Mouse (Mus musculus): Measurements from ENCODE around the gene Slc25a21.

The Slc25a21 gene

GRCm38 (mm10) chr12:56674726-56675125 lies 522.5 kb downstream of the Slc25a21 start:
- H3K27me3 ChIP-seq (ENCODE audit: control insufficient read depth, insufficient read depth, low read length, poor library complexity, severe bottlenecking) = no peaks in the 10 kb centered on the region

GRCm38 (mm10) chr12:56670795-56671194 lies 526.5 kb downstream of the Slc25a21 start:
- Histone ChIP-seq H3K27me3 (ENCODE audit: control insufficient read depth, insufficient read depth, low read length, poor library complexity, severe bottlenecking) (no peaks in the 10 kb centered on the region; the same call in 1 of the 2 replicates), H3K36me3 (ENCODE audit: control insufficient read depth, insufficient read depth, low read length, poor library complexity, severe bottlenecking) (no peaks in the 10 kb centered on the region)
- no peak for DNase-seq (ENCODE audit: low read depth, low spot score)

More at GRCm38 (mm10) chr12:56674726-56675125, 522.5 kb downstream of the Slc25a21 start:
- no peaks in the 10 kb centered on the region for H3K36me3 ChIP-seq (ENCODE audit: control insufficient read depth, insufficient read depth, low read length, poor library complexity, severe bottlenecking)
- no peak for DNase-seq (ENCODE audit: low read depth, low spot score)

GRCm38 (mm10) chr12:56669451-56670122 lies 527.7 kb downstream of the Slc25a21 start:
- no peak for DNase-seq (ENCODE audit: low read depth, low spot score)
- H3K27me3 ChIP-seq (ENCODE audit: control insufficient read depth, insufficient read depth, low read length, poor library complexity, severe bottlenecking) = no peaks in the 10 kb centered on the region; the same call in 1 of the 2 replicates

More at GRCm38 (mm10) chr12:56669451-56670122, 527.7 kb downstream of the Slc25a21 start:
- H3K36me3 ChIP-seq (ENCODE audit: control insufficient read depth, insufficient read depth, low read length, poor library complexity, severe bottlenecking) = no peaks in the 10 kb centered on the region
